Mouse (Mus musculus): Measurements from ENCODE around the gene Mapk10. TPM values are rescaled to one million over a fixed set of nuclear protein-coding genes. Genes with fewer than 3 reads are reported as not detected.
A peak's percentile ranks its signal among the peaks of the same experiment; 100 is the strongest.

Mapk10 gene
- polyA plus RNA-seq (2014; fragmentation: Nextera tagmentation; extraction: Ambion mirVana): 0.52 and 0.86 TPM in 2 replicates

DNA sequence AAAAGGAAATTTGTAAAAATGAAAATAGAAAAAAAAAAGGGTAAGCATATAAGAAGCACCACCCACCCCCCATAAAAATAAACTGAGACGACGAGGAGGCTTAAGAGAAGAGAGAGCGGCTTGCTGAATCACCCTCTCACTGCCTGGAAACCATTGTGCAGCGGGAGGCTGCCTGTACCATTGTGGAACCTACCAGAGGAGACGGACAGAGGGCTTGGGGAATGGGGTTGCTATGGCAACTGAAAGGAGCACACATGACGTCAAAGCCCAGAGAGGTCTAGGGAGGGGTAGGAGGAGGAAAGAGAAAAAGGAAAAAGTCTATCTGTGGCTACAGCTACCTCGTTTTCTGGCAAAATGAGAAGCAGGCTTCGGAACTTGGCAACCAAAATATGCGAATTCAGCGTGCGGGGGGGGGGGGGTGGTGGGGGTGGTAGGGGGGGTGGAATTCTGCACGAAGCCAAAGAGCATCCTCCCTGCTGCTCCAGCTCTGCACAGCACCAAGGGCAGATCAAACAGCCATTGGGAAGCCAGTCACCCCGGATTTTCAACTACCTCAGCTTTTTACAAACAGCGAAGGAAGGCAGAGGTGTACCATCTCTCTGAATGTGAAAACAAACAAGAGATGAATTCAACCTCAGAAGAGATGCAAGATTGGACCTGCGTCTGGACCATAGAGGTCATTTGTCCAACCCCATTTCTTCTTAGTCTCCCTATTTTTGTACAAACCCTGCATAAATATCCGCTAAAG lies at the start of gene Mapk10:
TSS of gene Mapk10 (minus strand) at position 234 of the 748 bp plus-strand sequence.
- ATAC-seq (replicated peaks; ENCODE audit: insufficient number of reproducible peaks, low FRiP score, low TSS enrichment): peak; percentile 87
- WGBS (ENCODE audit: insufficient replicate concordance): 13% methylated on average over 16 of the region's 16 CpGs
- H3K27me3 ChIP-seq (ENCODE audit: control insufficient read depth, insufficient read depth, low read length): no peaks in the 10 kb centered on the region
- peak within 1 kb of the TSS; percentile 60 for H3K4me2 ChIP-seq
- H3K4me3 ChIP-seq (ENCODE audit: low read depth, low read length): peak within 1 kb of the TSS; percentile 25; the same call in 1 of the 2 replicates
- H3K9ac ChIP-seq (ENCODE audit: low read depth, low read length): no peak within 1 kb of the TSS
- H3K36me3 ChIP-seq (ENCODE audit: control insufficient read depth, insufficient read depth, low read length): no peaks in the 10 kb centered on the region
- H3K27ac ChIP-seq (ENCODE audit: low read depth, low read length): no peak within 1 kb of the TSS
- no peaks in the 10 kb centered on the region for H3K9me3 ChIP-seq (replicated peaks; ENCODE audit: control insufficient read depth, low read length)
- H3K4me1 ChIP-seq (ENCODE audit: control insufficient read depth, insufficient read depth, low read length): no peaks in the 10 kb centered on the region

DNA sequence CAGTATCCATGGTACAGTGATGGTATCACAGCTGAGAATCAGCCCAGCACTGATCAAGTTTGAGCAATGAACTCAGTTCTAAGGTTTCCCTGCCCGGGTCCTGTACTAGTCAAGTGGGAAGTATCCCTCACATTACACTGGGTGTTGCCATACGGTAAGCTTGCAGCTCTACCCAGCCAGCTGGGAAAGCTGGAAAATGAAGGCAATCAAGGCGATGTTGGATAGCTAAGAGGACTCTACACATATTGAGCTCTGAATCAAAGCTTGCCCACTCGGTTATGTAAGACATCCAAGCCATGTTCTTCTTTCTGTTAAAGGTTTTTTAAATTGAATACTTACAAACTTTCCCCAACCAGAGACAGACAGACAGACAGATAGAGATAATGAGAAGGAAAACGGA lies 45.0 kb upstream of the Mapk10 start:
- H3K9me3 ChIP-seq (replicated peaks; ENCODE audit: control insufficient read depth, low read length): no peaks in the 10 kb centered on the region
- H3K27ac ChIP-seq (ENCODE audit: low read depth, low read length): no peak overlapping the region
- no peaks in the 10 kb centered on the region for H3K27me3 ChIP-seq (ENCODE audit: control insufficient read depth, insufficient read depth, low read length)
- no peaks in the 10 kb centered on the region for H3K36me3 ChIP-seq (ENCODE audit: control insufficient read depth, insufficient read depth, low read length)
- no peak for ATAC-seq (replicated peaks; ENCODE audit: insufficient number of reproducible peaks, low FRiP score, low TSS enrichment)
- no peak overlapping the region for H3K4me3 ChIP-seq (ENCODE audit: low read depth, low read length)
- H3K4me1 ChIP-seq (ENCODE audit: control insufficient read depth, insufficient read depth, low read length): no peaks in the 10 kb centered on the region
- H3K4me2 ChIP-seq: no peak overlapping the region
- 80% methylated on average over 5 of the region's 5 CpGs for WGBS (ENCODE audit: insufficient replicate concordance)
- H3K9ac ChIP-seq (ENCODE audit: low read depth, low read length): no peak overlapping the region

DNA sequence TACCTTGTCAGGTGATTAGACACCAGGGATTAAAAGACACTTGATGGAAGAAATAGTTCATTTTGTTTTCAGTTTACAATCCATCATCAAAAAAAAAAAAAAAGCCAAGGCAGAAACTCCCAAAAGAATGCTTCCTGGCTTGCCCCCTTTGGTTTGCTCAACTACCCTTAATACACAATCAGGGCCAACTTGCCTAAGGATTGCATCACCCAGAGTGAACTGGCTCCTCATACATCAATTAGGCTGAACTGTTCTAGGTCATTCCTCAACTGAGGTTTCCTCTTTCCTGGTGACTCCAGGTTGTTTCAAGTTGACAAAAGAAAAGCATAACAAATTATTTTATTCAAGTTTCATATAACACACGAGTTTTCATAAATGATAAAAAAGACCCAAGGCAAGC lies 31.3 kb upstream of the Mapk10 start:
- no peaks in the 10 kb centered on the region for H3K9me3 ChIP-seq (replicated peaks; ENCODE audit: control insufficient read depth, low read length)
- 77% methylated on average over 1 of the region's 1 CpGs for WGBS (ENCODE audit: insufficient replicate concordance)
- H3K36me3 ChIP-seq (ENCODE audit: control insufficient read depth, insufficient read depth, low read length): no peaks in the 10 kb centered on the region
- H3K4me2 ChIP-seq: no peak overlapping the region
- H3K9ac ChIP-seq (ENCODE audit: low read depth, low read length): no peak overlapping the region
- no peaks in the 10 kb centered on the region for H3K27me3 ChIP-seq (ENCODE audit: control insufficient read depth, insufficient read depth, low read length)
- no peak for ATAC-seq (replicated peaks; ENCODE audit: insufficient number of reproducible peaks, low FRiP score, low TSS enrichment)
- no peak overlapping the region for H3K4me3 ChIP-seq (ENCODE audit: low read depth, low read length)
- H3K4me1 ChIP-seq (ENCODE audit: control insufficient read depth, insufficient read depth, low read length): no peaks in the 10 kb centered on the region
- no peak overlapping the region for H3K27ac ChIP-seq (ENCODE audit: low read depth, low read length)

DNA sequence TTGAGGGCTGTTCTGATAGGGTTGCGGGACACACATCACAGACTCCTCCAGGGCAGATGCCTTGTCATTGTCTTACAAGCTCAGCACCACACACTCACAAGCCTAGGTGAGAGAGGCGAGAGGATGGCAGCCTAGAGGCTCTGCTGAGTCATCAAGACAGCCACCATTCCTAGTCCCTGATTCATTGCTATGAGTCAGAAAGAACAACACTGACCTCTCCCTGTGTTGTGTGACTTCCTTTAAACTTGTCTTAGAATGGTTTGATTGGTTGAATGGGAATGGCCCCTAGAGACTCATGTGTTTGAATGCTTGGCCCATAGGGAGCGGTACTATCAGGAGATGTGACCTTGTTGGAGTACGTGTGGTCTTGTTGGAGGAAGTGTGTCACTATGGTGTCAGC lies 20.7 kb upstream of the Mapk10 start:
- H3K9me3 ChIP-seq (replicated peaks; ENCODE audit: control insufficient read depth, low read length): no peaks in the 10 kb centered on the region
- H3K36me3 ChIP-seq (ENCODE audit: control insufficient read depth, insufficient read depth, low read length): no peaks in the 10 kb centered on the region
- H3K4me3 ChIP-seq (ENCODE audit: low read depth, low read length): no peak overlapping the region
- no peaks in the 10 kb centered on the region for H3K27me3 ChIP-seq (ENCODE audit: control insufficient read depth, insufficient read depth, low read length)
- no peak overlapping the region for H3K9ac ChIP-seq (ENCODE audit: low read depth, low read length)
- H3K4me1 ChIP-seq (ENCODE audit: control insufficient read depth, insufficient read depth, low read length): no peaks in the 10 kb centered on the region
- no peak overlapping the region for H3K27ac ChIP-seq (ENCODE audit: low read depth, low read length)
- no peak for ATAC-seq (replicated peaks; ENCODE audit: insufficient number of reproducible peaks, low FRiP score, low TSS enrichment)
- no peak overlapping the region for H3K4me2 ChIP-seq
- 69% methylated on average over 4 of the region's 4 CpGs for WGBS (ENCODE audit: insufficient replicate concordance)

DNA sequence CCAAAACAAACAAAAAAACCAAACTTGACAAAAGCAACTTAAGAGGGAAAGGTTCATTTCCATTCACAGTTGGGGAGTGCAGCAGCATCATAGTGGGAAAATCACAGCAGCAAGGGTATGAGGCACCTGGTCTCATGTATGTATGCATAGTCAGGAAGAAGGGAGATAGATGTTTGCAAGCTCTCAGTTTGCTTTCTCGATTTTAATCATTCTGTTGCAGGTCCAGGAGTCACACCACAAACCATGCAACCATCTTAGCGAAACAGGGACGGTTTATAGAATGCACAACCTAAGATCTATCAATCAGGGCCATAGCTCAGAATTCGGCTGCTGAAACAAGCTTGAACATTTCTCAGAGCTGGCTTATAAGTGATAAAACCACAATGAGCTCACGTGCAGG lies 19.2 kb upstream of the Mapk10 start:
- Histone ChIP-seq H3K4me2 (no peak overlapping the region), H3K4me3 (ENCODE audit: low read depth, low read length) (no peak overlapping the region), H3K27me3 (ENCODE audit: control insufficient read depth, insufficient read depth, low read length) (no peaks in the 10 kb centered on the region), H3K36me3 (ENCODE audit: control insufficient read depth, insufficient read depth, low read length) (no peaks in the 10 kb centered on the region), H3K9ac (ENCODE audit: low read depth, low read length) (no peak overlapping the region), H3K27ac (ENCODE audit: low read depth, low read length) (no peak overlapping the region), H3K9me3 (replicated peaks; ENCODE audit: control insufficient read depth, low read length) (no peaks in the 10 kb centered on the region), H3K4me1 (ENCODE audit: control insufficient read depth, insufficient read depth, low read length) (no peaks in the 10 kb centered on the region)
- ATAC-seq (replicated peaks; ENCODE audit: insufficient number of reproducible peaks, low FRiP score, low TSS enrichment): no peak
- 78% methylated on average over 5 of the region's 5 CpGs for WGBS (ENCODE audit: insufficient replicate concordance)

- no peak for ATAC-seq (replicated peaks; ENCODE audit: insufficient number of reproducible peaks, low FRiP score, low TSS enrichment)
- H3K4me1 ChIP-seq (ENCODE audit: control insufficient read depth, insufficient read depth, low read length): no peaks in the 10 kb centered on the region
- 48% methylated on average over 3 of the region's 3 CpGs for WGBS (ENCODE audit: insufficient replicate concordance)
- no peak overlapping the region for H3K4me2 ChIP-seq
- no peak overlapping the region for H3K9ac ChIP-seq (ENCODE audit: low read depth, low read length)
- H3K27me3 ChIP-seq (ENCODE audit: control insufficient read depth, insufficient read depth, low read length): no peaks in the 10 kb centered on the region
- no peaks in the 10 kb centered on the region for H3K36me3 ChIP-seq (ENCODE audit: control insufficient read depth, insufficient read depth, low read length)
- H3K27ac ChIP-seq (ENCODE audit: low read depth, low read length): no peak overlapping the region
- no peaks in the 10 kb centered on the region for H3K9me3 ChIP-seq (replicated peaks; ENCODE audit: control insufficient read depth, low read length)
- H3K4me3 ChIP-seq (ENCODE audit: low read depth, low read length): no peak overlapping the region
These were observed 18.2 kb upstream of the Mapk10 start for GRCm38 (mm10) chr5:103229321-103229720.

GRCm38 (mm10) chr5:103221997-103222396 lies 10.9 kb upstream of the Mapk10 start:
- no peaks in the 10 kb centered on the region for H3K9me3 ChIP-seq (replicated peaks; ENCODE audit: control insufficient read depth, low read length)
- H3K27me3 ChIP-seq (ENCODE audit: control insufficient read depth, insufficient read depth, low read length): no peaks in the 10 kb centered on the region
- H3K36me3 ChIP-seq (ENCODE audit: control insufficient read depth, insufficient read depth, low read length): no peaks in the 10 kb centered on the region
- ATAC-seq (replicated peaks; ENCODE audit: insufficient number of reproducible peaks, low FRiP score, low TSS enrichment): no peak
- H3K4me2 ChIP-seq: no peak overlapping the region
- no peak overlapping the region for H3K9ac ChIP-seq (ENCODE audit: low read depth, low read length)
- no peaks in the 10 kb centered on the region for H3K4me1 ChIP-seq (ENCODE audit: control insufficient read depth, insufficient read depth, low read length)
- H3K4me3 ChIP-seq (ENCODE audit: low read depth, low read length): no peak overlapping the region
- WGBS (ENCODE audit: insufficient replicate concordance): 22% methylated on average over 2 of the region's 2 CpGs
- no peak overlapping the region for H3K27ac ChIP-seq (ENCODE audit: low read depth, low read length)

DNA sequence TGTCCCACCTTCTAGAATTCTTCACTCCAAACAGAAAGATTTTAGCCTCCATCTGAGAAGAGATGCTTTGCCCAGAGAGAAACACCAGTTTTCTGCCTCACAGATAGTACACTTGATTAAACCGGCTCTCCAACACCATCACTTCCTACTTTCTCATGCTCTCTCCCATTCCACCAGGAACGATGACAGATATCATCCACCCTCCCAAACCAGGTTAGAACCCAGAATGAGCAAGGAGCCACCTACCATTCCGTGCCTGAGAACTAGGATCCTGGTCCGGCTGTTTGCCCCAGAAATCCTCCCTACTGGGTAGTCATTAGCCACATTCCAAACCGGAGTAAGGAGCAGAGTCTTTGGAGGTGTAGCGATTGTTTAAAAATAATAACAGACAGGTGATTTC lies 490 bp downstream of the Mapk10 start:
- Histone ChIP-seq H3K27ac (ENCODE audit: low read depth, low read length) (no peak overlapping the region), H3K4me2 (peak overlapping the region; percentile 60), H3K9ac (ENCODE audit: low read depth, low read length) (no peak overlapping the region), H3K4me1 (ENCODE audit: control insufficient read depth, insufficient read depth, low read length) (no peaks in the 10 kb centered on the region), H3K36me3 (ENCODE audit: control insufficient read depth, insufficient read depth, low read length) (no peaks in the 10 kb centered on the region), H3K27me3 (ENCODE audit: control insufficient read depth, insufficient read depth, low read length) (no peaks in the 10 kb centered on the region), H3K9me3 (replicated peaks; ENCODE audit: control insufficient read depth, low read length) (no peaks in the 10 kb centered on the region), H3K4me3 (ENCODE audit: low read depth, low read length) (no peak overlapping the region)
- no peak for ATAC-seq (replicated peaks; ENCODE audit: insufficient number of reproducible peaks, low FRiP score, low TSS enrichment)
- 33% methylated on average over 6 of the region's 6 CpGs for WGBS (ENCODE audit: insufficient replicate concordance)

DNA sequence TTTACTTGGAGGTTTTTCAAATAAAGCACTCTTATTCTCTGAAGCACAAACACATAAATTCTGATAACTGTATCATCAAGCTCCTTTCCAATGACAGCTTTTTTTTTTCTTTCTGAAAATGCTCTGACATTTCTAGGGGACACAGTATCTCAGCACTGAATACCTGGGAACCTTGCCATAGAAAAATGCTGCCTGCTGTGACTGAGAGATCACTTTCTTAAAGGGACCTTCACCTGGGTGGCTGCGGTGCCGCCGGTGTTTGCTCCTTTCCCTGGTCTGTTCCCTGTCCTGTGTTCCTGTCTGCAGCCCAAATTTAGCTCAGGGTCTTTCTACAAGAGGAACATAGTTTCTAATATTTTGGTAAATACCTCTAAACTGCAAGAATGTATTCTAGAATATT lies 1.1 kb downstream of the Mapk10 start:
- no peak overlapping the region for H3K4me3 ChIP-seq (ENCODE audit: low read depth, low read length)
- H3K27me3 ChIP-seq (ENCODE audit: control insufficient read depth, insufficient read depth, low read length): no peaks in the 10 kb centered on the region
- H3K4me1 ChIP-seq (ENCODE audit: control insufficient read depth, insufficient read depth, low read length): no peaks in the 10 kb centered on the region
- no peak for ATAC-seq (replicated peaks; ENCODE audit: insufficient number of reproducible peaks, low FRiP score, low TSS enrichment)
- H3K9ac ChIP-seq (ENCODE audit: low read depth, low read length): no peak overlapping the region
- H3K27ac ChIP-seq (ENCODE audit: low read depth, low read length): no peak overlapping the region
- 57% methylated on average over 3 of the region's 3 CpGs for WGBS (ENCODE audit: insufficient replicate concordance)
- H3K4me2 ChIP-seq: no peak overlapping the region
- no peaks in the 10 kb centered on the region for H3K36me3 ChIP-seq (ENCODE audit: control insufficient read depth, insufficient read depth, low read length)
- no peaks in the 10 kb centered on the region for H3K9me3 ChIP-seq (replicated peaks; ENCODE audit: control insufficient read depth, low read length)

Measured in heart, embryonic 11.5 days (tissue).